ENCODE assay signal across 9 mouse cellular contexts in the genomic region with DNA sequence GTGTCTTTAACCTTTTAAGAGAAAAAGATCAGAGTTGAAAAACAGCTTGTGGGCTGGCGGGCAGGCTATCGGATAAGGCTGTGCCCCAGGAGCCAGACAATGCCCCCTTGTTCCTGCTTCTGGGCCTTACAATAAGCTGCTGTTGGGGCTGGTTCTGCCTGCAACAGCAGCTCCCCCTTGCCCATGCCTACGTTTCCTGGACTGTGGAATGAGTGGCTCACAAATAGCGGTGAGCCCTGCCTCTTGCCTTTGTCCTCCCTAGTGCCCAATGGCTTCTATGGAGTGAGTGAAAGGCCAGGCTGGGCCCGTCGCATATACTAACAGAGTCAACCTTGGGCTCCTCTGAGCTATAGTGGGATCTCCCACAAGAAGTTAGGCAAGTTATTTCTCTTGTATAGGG.
DNase-seq lines count a peak whose midpoint lies in the region; ATAC-seq lines count a peak whose summit lies in the region.
"Had no signal": no experiment of that assay in that cellular context is flagged by ENCODE, and none has a peak within 500 bp of the region (broad histone marks: within the 10 kb centered on the region; RNA-seq: fewer than 3 reads in every experiment).

No protein-coding gene starts in this region.

- DNase-seq in kidney, postnatal 4 days: no peak
- DNase-seq in embryonic facial prominence, embryonic 10.5 days (ENCODE audit: low spot score): peak; percentile 53
- DNase-seq in forebrain, embryonic 14.5 days (ENCODE audit: low spot score): peak; percentile 39
- DNase-seq in right cerebral cortex, postnatal 25 days: no peak
- no peak for DNase-seq in adrenal gland, postnatal 10 days
- DNase-seq: liver had no signal

- no peak overlapping the region for H3K9ac ChIP-seq in kidney, embryonic 16.5 days (replicated peaks; ENCODE audit: low read length)
- no peak overlapping the region for H3K9ac ChIP-seq in forebrain, embryonic 14.5 days (ENCODE audit: low read length)
- no peak overlapping the region for H3K9ac ChIP-seq in midbrain, embryonic 12.5 days (replicated peaks)

- peaks cover 4% of the 10 kb centered on the region; the same call in 1 of the 2 replicates for H3K36me3 ChIP-seq in kidney, embryonic 16.5 days (ENCODE audit: insufficient read depth, low read length)
- peaks cover 39% of the 10 kb centered on the region for H3K36me3 ChIP-seq in embryonic facial prominence, embryonic 10.5 days (replicated peaks)
- H3K36me3 ChIP-seq in forebrain, embryonic 14.5 days (ENCODE audit: control insufficient read depth, insufficient read depth, low read length): peaks cover 2% of the 10 kb centered on the region; the same call in 1 of the 2 replicates
- H3K36me3 ChIP-seq in midbrain, embryonic 12.5 days: 0 out of 2 replicates have a peak, but pooled peaks cover 1% of the 10 kb centered on the region

- no peaks in the 10 kb centered on the region for H3K27me3 ChIP-seq in kidney, embryonic 16.5 days (ENCODE audit: insufficient read depth, low read length)
- H3K27me3 ChIP-seq in embryonic facial prominence, embryonic 10.5 days (replicated peaks; ENCODE audit: low read depth, poor library complexity, severe bottlenecking): no peaks in the 10 kb centered on the region
- H3K27me3 ChIP-seq in forebrain, embryonic 14.5 days (replicated peaks; ENCODE audit: control insufficient read depth, insufficient read depth, low read length): no peaks in the 10 kb centered on the region
- no peaks in the 10 kb centered on the region for H3K27me3 ChIP-seq in midbrain, embryonic 12.5 days

- H3K4me1 ChIP-seq in kidney, embryonic 16.5 days (ENCODE audit: insufficient read depth, low read length): peaks cover 6% of the 10 kb centered on the region
- H3K4me1 ChIP-seq in embryonic facial prominence, embryonic 10.5 days: peaks cover 70% of the 10 kb centered on the region
- H3K4me1 ChIP-seq in forebrain, embryonic 14.5 days (ENCODE audit: control insufficient read depth, insufficient read depth, low read length): peaks cover 11% of the 10 kb centered on the region
- H3K4me1 ChIP-seq in midbrain, embryonic 12.5 days: peaks cover 40% of the 10 kb centered on the region

- no peak overlapping the region for H3K4me2 ChIP-seq in kidney, embryonic 16.5 days (replicated peaks; ENCODE audit: low read depth, low read length)
- no peak overlapping the region for H3K4me2 ChIP-seq in forebrain, embryonic 14.5 days (ENCODE audit: low read length)
- H3K4me2 ChIP-seq in midbrain, embryonic 12.5 days (replicated peaks): no peak overlapping the region

- H3K4me3 ChIP-seq in kidney, embryonic 16.5 days (ENCODE audit: low read length): no peak overlapping the region
- H3K4me3 ChIP-seq in embryonic facial prominence, embryonic 10.5 days: no peak overlapping the region
- no peak overlapping the region for H3K4me3 ChIP-seq in forebrain, embryonic 14.5 days (ENCODE audit: low read depth, low read length)
- H3K4me3 ChIP-seq in midbrain, embryonic 12.5 days: no peak overlapping the region

- H3K27ac ChIP-seq in kidney, embryonic 16.5 days (ENCODE audit: low read length): peak overlapping the region; percentile 35
- peak overlapping the region; percentile 75 for H3K27ac ChIP-seq in embryonic facial prominence, embryonic 10.5 days (replicated peaks)
- peak overlapping the region; percentile 2; the same call in 1 of the 2 replicates for H3K27ac ChIP-seq in forebrain, embryonic 14.5 days (ENCODE audit: low read depth, low read length)
- H3K27ac ChIP-seq in midbrain, embryonic 12.5 days (replicated peaks): peak overlapping the region; percentile 56

- 81% methylated on average over 6 of the region's 6 CpGs for WGBS in kidney, embryonic 16.5 days
- 40% methylated on average over 6 of the region's 6 CpGs for WGBS in embryonic facial prominence, embryonic 10.5 days
- WGBS in forebrain, embryonic 14.5 days: 18% methylated on average over 6 of the region's 6 CpGs
- 71% methylated on average over 6 of the region's 6 CpGs for WGBS in midbrain, embryonic 12.5 days

- no peak for ATAC-seq in kidney, embryonic 16.5 days (ENCODE audit: low FRiP score, low TSS enrichment)
- ATAC-seq in forebrain, embryonic 14.5 days: peak; percentile 26; the same call in 1 of the 2 replicates
- ATAC-seq in midbrain, embryonic 12.5 days (ENCODE audit: low FRiP score, low read depth): peak; percentile 50; the same call in 1 of the 2 replicates
- no peak for ATAC-seq in cerebellum, adult (ENCODE audit: insufficient number of reproducible peaks, low FRiP score, low TSS enrichment)

- no peaks in the 10 kb centered on the region for H3K9me3 ChIP-seq in kidney, embryonic 16.5 days (ENCODE audit: low read length)
- H3K9me3 ChIP-seq in embryonic facial prominence, embryonic 10.5 days: no peaks in the 10 kb centered on the region
- no peaks in the 10 kb centered on the region for H3K9me3 ChIP-seq in forebrain, embryonic 14.5 days (replicated peaks; ENCODE audit: control insufficient read depth, low read length)
- H3K9me3 ChIP-seq in midbrain, embryonic 12.5 days: no peaks in the 10 kb centered on the region

Comparison
In these comparisons a context has a peak if more than half of its experiments do, and no peak if none do; other contexts are left out.
1. ATAC-seq: peak in forebrain, embryonic 14.5 days (single experiment) and midbrain, embryonic 12.5 days (single experiment); none in kidney, embryonic 16.5 days (single experiment) and cerebellum, adult (single experiment).
2. H3K27ac ChIP-seq: peak in every context shown above with its lines; median percentile 75 in embryonic facial prominence, embryonic 10.5 days; 56 in midbrain, embryonic 12.5 days; 35 in kidney, embryonic 16.5 days; 2 in forebrain, embryonic 14.5 days.
3. DNase-seq: peak in embryonic facial prominence, embryonic 10.5 days (single experiment) and forebrain, embryonic 14.5 days (single experiment); none in kidney, postnatal 4 days (0 of 2), right cerebral cortex, postnatal 25 days (single experiment) and adrenal gland, postnatal 10 days (single experiment).